Mouse (Mus musculus): ENCODE data around the gene Slc22a28.
"Not testable (repeated sequence)": the region's sequence is repeated elsewhere in the genome, so short reads cannot be mapped to it uniquely, and the experiment has no call there.

Slc22a28 gene

GRCm38 (mm10) chr19:8131881-8132280 is at the start of gene Slc22a28:
TSS of gene Slc22a28 (minus strand) at chr19:8131982.
- DNase-seq (ENCODE audit: low read depth, low spot score): not testable (repeated sequence)

DNA sequence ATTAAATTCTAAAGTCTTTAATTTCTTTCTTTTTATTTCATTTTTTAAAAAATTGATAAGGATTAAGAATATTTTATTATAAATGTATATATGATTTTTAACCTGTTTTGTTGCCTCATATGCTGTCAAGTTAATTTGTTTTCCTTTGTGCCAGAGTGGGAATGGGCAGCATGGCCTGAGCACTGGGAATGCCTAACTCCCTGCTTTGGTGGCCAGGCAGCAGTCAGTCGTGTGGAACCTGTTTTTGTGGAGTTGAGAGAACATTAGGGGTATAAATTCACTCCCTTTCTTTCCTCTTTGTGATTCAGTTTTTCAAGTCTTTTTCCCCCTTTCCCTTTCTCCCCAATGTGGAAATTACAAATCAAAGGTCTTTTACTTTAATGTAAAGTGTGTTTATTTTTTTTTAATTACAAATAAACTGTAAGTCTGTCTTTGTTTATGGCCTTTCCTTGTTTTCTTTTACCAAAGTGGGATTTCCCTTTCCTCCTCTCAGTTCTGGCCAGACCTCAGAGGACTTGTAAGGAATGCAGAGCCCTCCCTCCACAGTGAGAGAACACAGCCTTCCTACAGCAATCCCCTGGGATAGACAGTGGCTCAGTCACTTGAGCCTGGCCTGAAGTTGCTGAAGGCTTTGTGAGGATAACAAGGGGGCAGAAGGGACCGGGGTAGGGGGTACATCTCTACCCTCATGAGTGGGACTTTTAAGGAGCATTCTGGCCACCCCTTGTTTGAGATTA is 17.2 kb upstream of the Slc22a28 start:
- no peak for DNase-seq (ENCODE audit: low read depth, low spot score)

DNA sequence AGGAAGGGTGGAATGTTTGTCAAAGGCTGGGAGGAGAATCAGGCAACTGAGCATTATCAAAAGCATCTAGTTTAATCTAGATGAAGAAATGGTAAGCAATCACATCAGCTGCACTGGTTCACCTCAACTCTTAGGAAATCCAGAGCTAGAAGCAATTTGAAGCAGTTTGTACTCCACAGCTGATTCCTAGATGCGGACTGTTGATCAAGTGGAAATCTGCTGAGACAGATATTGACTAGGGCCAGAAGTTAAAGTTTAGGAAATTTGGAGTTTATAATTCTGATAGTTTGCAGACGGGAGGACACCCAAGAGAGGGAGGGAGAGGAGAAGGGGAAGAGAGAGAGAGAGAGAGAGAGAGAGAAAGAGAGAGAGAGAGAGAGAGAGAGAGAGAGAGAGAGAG is 10.9 kb upstream of the Slc22a28 start:
- DNase-seq (ENCODE audit: low read depth, low spot score): not testable (repeated sequence)

DNA sequence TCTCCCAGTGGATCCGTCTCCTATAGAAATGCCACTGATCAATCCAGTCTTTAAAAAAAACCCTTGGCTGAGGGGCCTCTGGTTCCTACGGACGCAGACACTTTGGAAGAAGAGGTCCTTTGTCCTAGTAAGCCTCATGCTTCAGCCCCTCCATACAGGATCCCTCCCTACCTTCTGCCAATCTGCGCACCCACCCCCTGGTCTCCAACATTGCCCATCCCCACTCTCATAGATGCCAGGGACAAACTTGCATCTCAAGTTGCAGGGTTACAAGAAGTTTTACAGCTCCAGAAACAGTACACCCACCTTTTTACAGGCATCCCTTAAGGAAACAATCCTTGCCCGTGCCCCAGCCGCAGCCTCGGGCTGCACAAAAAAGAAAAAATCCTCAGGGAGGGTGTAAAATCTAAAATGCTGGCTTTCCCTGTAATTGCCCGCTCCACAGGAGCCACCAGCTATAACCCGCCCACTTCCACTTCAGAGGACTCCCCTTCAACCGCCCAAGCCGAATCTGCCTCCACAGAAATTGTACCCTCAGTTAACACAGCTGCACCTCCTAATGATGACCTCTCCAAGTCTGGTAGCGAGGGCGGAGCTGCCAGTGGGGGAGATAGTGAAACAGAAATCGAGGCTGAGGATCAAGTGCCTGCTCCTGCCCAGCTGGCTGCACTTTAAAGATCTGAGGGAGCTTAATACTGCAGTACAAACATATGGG is 2.5 kb upstream of the Slc22a28 start:
- not testable (repeated sequence) for DNase-seq (ENCODE audit: low read depth, low spot score)

GRCm38 (mm10) chr19:8019904-8020349 is 111.9 kb downstream of the Slc22a28 start:
- no peak for DNase-seq (ENCODE audit: low read depth, low spot score)

DNA sequence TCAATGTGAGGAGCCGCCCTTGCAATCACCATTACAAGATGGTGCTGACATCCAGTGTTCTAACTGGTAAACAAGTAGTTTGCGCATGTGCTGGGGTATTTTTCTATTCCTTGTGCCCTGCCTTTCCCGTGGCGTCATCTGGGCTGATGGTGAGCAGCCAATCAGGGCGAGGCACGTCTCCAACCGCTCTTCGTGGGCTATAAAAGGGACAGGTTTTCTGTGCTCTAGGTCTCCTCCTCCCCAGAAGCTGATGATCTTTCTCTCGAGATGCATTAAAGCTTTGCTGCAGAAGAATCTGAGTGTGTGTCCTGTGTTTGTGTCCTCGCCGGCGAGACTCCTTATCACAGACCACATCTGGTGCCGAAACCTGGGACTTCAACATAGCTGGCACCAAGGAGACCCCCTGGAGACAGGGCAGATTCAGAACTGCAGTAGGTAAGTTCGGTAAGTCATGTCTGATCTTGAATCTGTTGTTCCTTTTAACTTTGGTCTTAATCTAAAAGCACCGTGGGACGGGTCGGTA is 112.4 kb downstream of the Slc22a28 start:
- DNase-seq (ENCODE audit: low read depth, low spot score): not testable (repeated sequence)

GRCm38 (mm10) chr19:8018535-8018934 is 113.2 kb downstream of the Slc22a28 start:
- DNase-seq (ENCODE audit: low read depth, low spot score): not testable (repeated sequence)

Measured in retina, postnatal 7 days (tissue).